Mouse (Mus musculus): ENCODE measurements around the gene Pvalb.

GRCm38 (mm10) chr15:78164466-78164865, 41.7 kb downstream of the Pvalb start:
- no peak for TF ChIP-seq GATA1 (IDR thresholded peaks at IDR 0.05; ENCODE audit: low read length)
- no peak for TF ChIP-seq TAL1 (IDR thresholded peaks at IDR 0.05; ENCODE audit: low read length)
